Mouse (Mus musculus) forebrain, embryonic 11.5 days (tissue): ENCODE data around the gene Tmem185a. TPM values are rescaled to one million over a fixed set of nuclear protein-coding genes. Genes with fewer than 3 reads are reported as not detected.
"Not testable (repeated sequence)": the region's sequence is repeated elsewhere in the genome, so short reads cannot be mapped to it uniquely, and the experiment has no call there.

Source experiments
- ATAC-seq: fragments of 200-750 bp; cut with Nextera tagmentation; replicated peaks from 2 replicates; pipeline ENCODE4 v1.8.0; 2017; ENCODE audit warnings: moderate TSS enrichment; ENCODE audit not compliant: low FRiP score
- DNase-seq: peaks from one replicate; pipeline ENCODE4 v3.0.0-alpha.2; 2017; ENCODE audit warnings: low spot score
- H3K27ac ChIP-seq: fragments of 300-500 bp; sonication (generic); 2 replicates; pipeline ENCODE4 v1.5.1; 2014; ENCODE audit warnings: low read depth, low read length
- H3K27me3 ChIP-seq: fragments of 300-500 bp; sonication (generic); 2 replicates; pipeline ENCODE4 v1.6.1; 2014; ENCODE audit warnings: mild to moderate bottlenecking, low read length, mixed read lengths; ENCODE audit not compliant: control insufficient read depth, insufficient read depth
- H3K36me3 ChIP-seq: fragments of 300-500 bp; sonication (generic); 2 replicates; pipeline ENCODE4 v1.6.1; 2014; ENCODE audit warnings: mild to moderate bottlenecking, low read length, moderate library complexity, mixed read lengths; ENCODE audit not compliant: control insufficient read depth, insufficient read depth
- H3K4me1 ChIP-seq: fragments of 300-500 bp; sonication (generic); replicated peaks from 2 replicates; pipeline ENCODE4 v1.6.1; 2014; ENCODE audit warnings: low read length, mixed read lengths; ENCODE audit not compliant: control insufficient read depth, insufficient read depth
- H3K4me2 ChIP-seq: fragments of 300-500 bp; sonication (generic); 2 replicates; pipeline ENCODE4 v1.6.1; 2014; ENCODE audit warnings: low read depth, mild to moderate bottlenecking, low read length, moderate library complexity, mixed read lengths; ENCODE audit not compliant: severe bottlenecking
- H3K4me3 ChIP-seq: fragments of 300-500 bp; sonication (generic); 2 replicates; pipeline ENCODE4 v1.5.1; 2014; ENCODE audit warnings: low read depth, low read length
- H3K9ac ChIP-seq: fragments of 300-500 bp; sonication (generic); 2 replicates; pipeline ENCODE4 v1.6.1; 2014; ENCODE audit warnings: low read length
- H3K9me3 ChIP-seq: fragments of 300-500 bp; sonication (generic); 2 replicates; pipeline ENCODE4 v1.6.1; 2016; ENCODE audit warnings: low read length, mixed read lengths; ENCODE audit not compliant: control insufficient read depth
- WGBS: fragments of 180-500 bp; shearing (Covaris S2); extraction: QIAGEN DNeasy Blood & Tissue Kit; methylation state at CpG from one replicate; pipeline ENCODE4 v1.1.7; 2014; 5-methylcytosine and 5-hydroxymethylcytosine counted together
- polyA plus RNA-seq: library from polyadenylated mRNA; unstranded; fragments of >200 nt; fragmentation: Nextera tagmentation; extraction: Ambion mirVana; gene quantifications from 2 replicates; pipeline ENCODE4 v1.2.1, GENCODE M21; 2014

Gene Tmem185a
- polyA plus RNA-seq, 1 experiment from 2014 or later = 46.0 TPM

DNA sequence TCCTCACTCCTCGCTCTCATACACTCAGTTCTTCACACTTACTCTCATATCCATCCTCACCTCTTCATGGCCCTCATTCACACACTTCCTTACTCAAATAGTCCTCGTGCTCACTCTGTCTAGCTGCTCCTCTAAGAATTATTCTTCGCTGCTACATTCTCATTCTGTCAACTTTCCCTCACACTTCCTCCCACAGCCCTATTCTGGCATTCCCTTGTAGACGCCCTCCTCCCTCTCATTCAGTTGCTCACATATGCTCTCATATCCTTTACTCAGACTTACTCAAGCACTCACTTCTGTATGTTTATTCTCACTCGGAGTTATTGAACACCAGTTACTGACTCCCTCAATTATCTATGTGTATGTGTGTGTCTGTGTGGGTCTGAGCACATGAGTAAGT lies 13.4 kb downstream of the Tmem185a start:
- WGBS = 84% methylated on average over 5 of the region's 5 CpGs
- no peak for ATAC-seq
- Histone ChIP-seq H3K4me1 (no peaks in the 10 kb centered on the region), H3K27me3 (no peaks in the 10 kb centered on the region), H3K36me3 (no peaks in the 10 kb centered on the region; the same call in 1 of the 2 replicates), H3K27ac (no peak overlapping the region), H3K4me2 (no peak overlapping the region), H3K9me3 (no peaks in the 10 kb centered on the region), H3K4me3 (no peak overlapping the region), H3K9ac (no peak overlapping the region)
- no peak for DNase-seq

DNA sequence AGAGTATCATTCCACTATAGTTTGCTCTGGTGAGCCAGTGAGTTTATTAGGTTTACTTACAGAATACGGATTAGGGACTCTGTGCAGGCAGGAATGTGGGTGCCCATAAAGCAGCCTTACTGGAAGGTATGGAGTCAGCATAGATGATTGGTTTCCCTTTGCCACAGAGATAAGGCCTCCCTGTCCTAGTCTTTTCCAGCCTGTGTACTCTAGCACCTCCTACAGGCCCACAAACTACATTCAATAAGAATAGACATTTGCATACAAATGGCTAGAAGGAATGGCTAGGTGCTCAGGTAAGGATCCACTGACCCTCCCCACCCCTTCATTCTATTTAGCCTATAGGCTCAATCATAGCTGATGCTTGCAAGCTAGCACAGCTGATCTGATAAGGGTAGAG lies 24.6 kb downstream of the Tmem185a start:
- ATAC-seq, H3K36me3 ChIP-seq, H3K4me3 ChIP-seq, H3K9ac ChIP-seq, H3K4me2 ChIP-seq, H3K9me3 ChIP-seq, H3K27me3 ChIP-seq, H3K27ac ChIP-seq, H3K4me1 ChIP-seq, DNase-seq: not testable (repeated sequence)
- no CpG with 5 or more reads among the region's 1 CpGs for WGBS

DNA sequence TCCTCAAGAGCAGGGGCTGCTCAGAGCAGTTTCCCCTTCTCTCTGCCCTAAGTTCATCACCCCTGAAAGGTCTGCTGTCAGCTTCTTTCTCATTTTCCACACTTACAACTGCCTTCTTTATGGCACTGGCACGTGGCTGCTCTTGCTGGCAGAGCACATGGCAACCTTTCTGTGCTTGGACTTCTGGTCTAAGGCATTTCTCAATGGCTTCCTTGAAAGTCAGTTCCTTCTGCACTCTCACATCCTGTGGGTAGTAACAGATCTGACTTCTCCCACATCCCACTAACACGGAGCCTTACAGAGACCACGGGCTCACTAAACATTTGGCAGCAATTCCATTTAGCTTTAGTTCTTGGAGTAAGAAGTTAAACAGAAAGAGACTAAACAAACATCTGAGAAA lies 51.5 kb downstream of the Tmem185a start:
- 86% methylated on average over 3 of the region's 3 CpGs for WGBS

More for the DNA sequence above, 51.5 kb downstream of the Tmem185a start:
- not testable (repeated sequence) for ATAC-seq, H3K4me1 ChIP-seq, H3K9me3 ChIP-seq, DNase-seq, H3K4me3 ChIP-seq, H3K4me2 ChIP-seq, H3K27me3 ChIP-seq, H3K27ac ChIP-seq, H3K36me3 ChIP-seq, H3K9ac ChIP-seq

Other genes starting within 250 kb of the Tmem185a start
- gene Ids, start 112.1 kb downstream of the Tmem185a start, polyA plus RNA-seq = 2.6 and 2.7 TPM in 2 replicates
- 22.3 and 26.5 TPM in 2 replicates for gene 1110012L19Rik, start 91.3 kb downstream of the Tmem185a start, polyA plus RNA-seq